Mouse (Mus musculus) neural tube, embryonic 11.5 days (tissue): ENCODE measurements around the gene Dlg2. TPM values are rescaled to one million over a fixed set of nuclear protein-coding genes. Genes with fewer than 3 reads are reported as not detected.
A peak's percentile ranks its signal among the peaks of the same experiment; 100 is the strongest.

Experiments
- ATAC-seq: fragments of 200-750 bp; cut with Nextera tagmentation; 2 replicates; pipeline ENCODE4 v1.8.0; 2017; ENCODE audit warnings: moderate number of reproducible peaks, mild to moderate bottlenecking, moderate TSS enrichment, moderate library complexity; ENCODE audit not compliant: insufficient read depth, low FRiP score, low TSS enrichment
- DNase-seq: peaks from one replicate; pipeline ENCODE4 v3.0.0-alpha.2; 2015; ENCODE audit warnings: low spot score
- H3K27ac ChIP-seq: fragments of 300-500 bp; sonication (generic); 2 replicates; pipeline ENCODE4 v1.5.1; 2014; ENCODE audit warnings: low read depth, mild to moderate bottlenecking, low read length
- H3K27me3 ChIP-seq: fragments of 300-500 bp; sonication (generic); 2 replicates; pipeline ENCODE4 v1.6.1; 2014; ENCODE audit warnings: mild to moderate bottlenecking, low read length, mixed read lengths; ENCODE audit not compliant: control insufficient read depth, insufficient read depth
- H3K36me3 ChIP-seq: fragments of 300-500 bp; sonication (generic); 2 replicates; pipeline ENCODE4 v1.6.1; 2014; ENCODE audit warnings: mild to moderate bottlenecking, low read length, moderate library complexity, mixed read lengths; ENCODE audit not compliant: control insufficient read depth, insufficient read depth
- H3K4me1 ChIP-seq: fragments of 300-500 bp; sonication (generic); 2 replicates; pipeline ENCODE4 v1.6.1; 2014; ENCODE audit warnings: low read length, mixed read lengths; ENCODE audit not compliant: control insufficient read depth, insufficient read depth
- H3K4me2 ChIP-seq: fragments of 300-500 bp; sonication (generic); 2 replicates; pipeline ENCODE4 v1.6.1; 2014; ENCODE audit warnings: low read depth, mild to moderate bottlenecking, moderate library complexity
- H3K4me3 ChIP-seq: fragments of 300-500 bp; sonication (generic); 2 replicates; pipeline ENCODE4 v1.5.1; 2014; ENCODE audit warnings: low read depth, low read length
- H3K9ac ChIP-seq: fragments of 300-500 bp; sonication (generic); 2 replicates; pipeline ENCODE4 v1.6.1; 2014; ENCODE audit warnings: mild to moderate bottlenecking, low read length
- H3K9me3 ChIP-seq: fragments of 300-500 bp; sonication (generic); 2 replicates; pipeline ENCODE4 v1.6.1; 2016; ENCODE audit warnings: low read length; ENCODE audit not compliant: control insufficient read depth
- WGBS: fragments of 180-500 bp; shearing (Covaris S2); extraction: QIAGEN DNeasy Blood & Tissue Kit; methylation state at CpG from one replicate; pipeline ENCODE4 v1.1.7; 2014; 5-methylcytosine and 5-hydroxymethylcytosine counted together
- polyA plus RNA-seq: library from polyadenylated mRNA; unstranded; fragments of >200 nt; fragmentation: Nextera tagmentation; extraction: Ambion mirVana; gene quantifications from 2 replicates; pipeline ENCODE4 v1.2.1, GENCODE M21; 2014

The Dlg2 gene
- polyA plus RNA-seq, 1 experiment from 2014 or later, result 5.1 TPM

DNA sequence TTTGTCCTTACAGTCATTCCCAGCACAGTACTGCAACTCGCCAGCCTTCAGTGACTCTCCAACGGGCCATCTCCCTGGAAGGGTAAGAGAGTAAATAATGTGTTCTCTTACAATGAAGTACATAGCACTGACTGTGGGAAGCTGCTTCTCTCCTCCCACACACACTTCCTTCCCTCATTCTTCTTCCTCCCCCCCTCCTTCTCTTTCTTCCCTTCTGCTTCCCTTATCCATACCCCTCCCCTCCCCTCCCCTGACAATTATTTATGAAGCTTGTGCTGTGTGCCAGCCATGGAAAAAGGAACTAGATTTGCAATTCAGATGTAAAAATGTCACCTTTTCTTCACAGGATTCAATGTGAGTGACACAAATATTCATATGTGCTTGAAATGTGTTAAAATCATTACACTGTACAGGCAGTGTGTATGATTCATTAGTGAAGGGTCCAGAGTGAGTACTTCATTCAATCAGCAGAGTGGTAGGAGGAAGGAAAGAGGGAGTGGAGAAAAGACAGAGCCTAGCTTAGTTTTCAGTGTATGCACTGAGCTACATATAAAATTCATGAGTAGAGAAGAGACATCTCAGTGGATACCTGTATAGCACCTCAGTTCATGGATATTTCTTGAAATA, 1564.4 kb downstream of the Dlg2 start:
- Histone ChIP-seq H3K4me2 (no peak overlapping the region), H3K4me3 (no peak overlapping the region), H3K9me3 (no peaks in the 10 kb centered on the region), H3K36me3 (no peaks in the 10 kb centered on the region), H3K27ac (no peak overlapping the region), H3K27me3 (no peaks in the 10 kb centered on the region), H3K9ac (no peak overlapping the region), H3K4me1 (no peaks in the 10 kb centered on the region)
- WGBS, result 68% methylated on average over 2 of the region's 2 CpGs
- ATAC-seq, result peak; percentile 27; the same call in 1 of the 2 replicates
- DNase-seq, result no peak

DNA sequence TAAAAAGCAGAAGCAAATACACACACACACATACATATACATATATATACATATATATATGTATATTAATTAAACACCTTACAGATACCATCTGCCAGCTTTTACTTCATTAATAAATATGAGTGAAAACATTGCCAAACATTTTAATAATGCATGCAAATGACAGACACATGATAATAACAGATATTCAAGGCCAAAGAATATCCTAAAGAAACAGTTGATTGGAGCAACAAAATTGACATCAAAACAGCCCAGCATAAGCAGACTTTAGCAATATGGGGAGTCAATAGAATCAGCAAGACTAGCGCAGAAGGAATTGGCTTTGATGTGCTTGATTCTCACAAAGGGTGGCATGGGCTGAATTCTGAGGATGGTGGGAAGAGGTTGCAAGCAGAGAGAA, 1568.5 kb downstream of the Dlg2 start:
- no peaks in the 10 kb centered on the region for H3K27me3 ChIP-seq
- H3K9me3 ChIP-seq, result no peaks in the 10 kb centered on the region
- no peak overlapping the region for H3K4me2 ChIP-seq
- no peak for ATAC-seq
- H3K4me1 ChIP-seq, result no peaks in the 10 kb centered on the region
- no peak overlapping the region for H3K4me3 ChIP-seq
- no peak overlapping the region for H3K9ac ChIP-seq
- no peak for DNase-seq
- WGBS, result 95% methylated on average over 1 of the region's 1 CpGs
- H3K36me3 ChIP-seq, result no peaks in the 10 kb centered on the region
- H3K27ac ChIP-seq, result no peak overlapping the region

DNA sequence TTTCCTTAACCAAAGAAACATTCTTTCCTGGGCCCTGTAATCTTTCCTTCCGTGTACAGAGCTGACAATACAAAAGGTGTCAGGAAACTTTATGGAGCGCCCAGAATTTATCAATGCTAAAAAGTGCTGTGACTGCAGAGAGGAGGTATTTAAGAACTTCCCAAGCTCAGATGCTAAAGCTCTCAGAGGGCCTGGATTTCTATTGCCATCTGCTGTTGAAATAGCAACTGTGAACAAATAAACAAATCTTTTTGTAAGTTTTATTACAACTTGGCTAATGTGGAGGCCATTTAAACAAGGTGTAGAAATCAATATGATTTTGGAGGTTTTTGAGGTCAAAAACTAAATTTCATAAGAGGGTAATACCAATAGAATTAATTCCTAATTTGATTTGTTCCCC, 1570.8 kb downstream of the Dlg2 start:
- Histone ChIP-seq H3K27ac (no peak overlapping the region), H3K36me3 (no peaks in the 10 kb centered on the region), H3K9ac (no peak overlapping the region), H3K27me3 (no peaks in the 10 kb centered on the region), H3K9me3 (no peaks in the 10 kb centered on the region), H3K4me2 (no peak overlapping the region), H3K4me1 (no peaks in the 10 kb centered on the region), H3K4me3 (no peak overlapping the region)
- WGBS, result 47% methylated on average over 2 of the region's 2 CpGs
- no peak for ATAC-seq
- no peak for DNase-seq

DNA sequence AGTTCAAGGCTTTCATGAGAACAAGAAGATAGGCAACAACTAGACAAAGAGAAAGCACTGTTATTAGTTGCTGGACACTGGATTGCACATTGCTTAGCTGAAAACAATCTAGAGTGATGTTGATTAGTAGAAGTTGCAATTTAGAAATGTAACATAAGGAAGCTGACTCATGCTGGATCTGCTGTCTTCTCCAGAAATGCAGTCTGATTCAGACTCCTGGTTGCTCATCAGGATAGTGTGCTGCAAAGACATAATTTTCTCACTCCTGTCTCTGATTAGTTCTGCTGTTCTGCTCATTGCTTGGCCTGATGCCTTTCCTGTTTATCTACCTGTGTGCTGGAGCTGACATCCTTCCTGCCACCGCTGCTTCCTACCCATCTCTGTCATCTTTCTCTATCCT, 1572.4 kb downstream of the Dlg2 start:
- Histone ChIP-seq H3K27me3 (no peaks in the 10 kb centered on the region), H3K4me3 (no peak overlapping the region), H3K36me3 (no peaks in the 10 kb centered on the region), H3K9me3 (no peaks in the 10 kb centered on the region), H3K27ac (no peak overlapping the region), H3K4me1 (no peaks in the 10 kb centered on the region), H3K9ac (no peak overlapping the region), H3K4me2 (no peak overlapping the region)
- WGBS, result 88% methylated on average over 1 of the region's 1 CpGs
- ATAC-seq (no peak), DNase-seq (no peak)

DNA sequence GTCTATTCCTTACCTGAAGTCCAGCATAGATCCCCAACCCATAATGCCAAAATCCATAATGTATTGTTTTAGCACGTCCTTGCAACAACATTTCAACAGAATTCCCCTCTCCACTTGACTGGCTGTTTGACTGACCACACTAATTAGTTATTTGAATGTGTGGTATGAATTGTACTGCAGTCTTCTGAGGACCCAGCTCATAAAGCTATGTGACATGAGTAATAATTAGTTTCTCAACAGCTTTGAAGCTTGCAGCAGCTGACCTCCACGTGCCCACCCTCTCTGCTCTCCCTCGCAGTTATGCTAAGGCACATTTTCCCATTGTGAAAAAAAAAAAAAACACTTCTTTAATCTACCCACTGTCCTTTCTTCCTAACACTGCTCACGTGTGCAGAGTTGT, 1590.4 kb downstream of the Dlg2 start:
- Histone ChIP-seq H3K27me3 (no peaks in the 10 kb centered on the region), H3K27ac (no peak overlapping the region), H3K4me1 (no peaks in the 10 kb centered on the region), H3K4me3 (no peak overlapping the region), H3K9ac (no peak overlapping the region), H3K36me3 (no peaks in the 10 kb centered on the region), H3K4me2 (no peak overlapping the region), H3K9me3 (no peaks in the 10 kb centered on the region)
- DNase-seq (no peak), ATAC-seq (no peak)
- 70% methylated on average over 4 of the region's 4 CpGs for WGBS

DNA sequence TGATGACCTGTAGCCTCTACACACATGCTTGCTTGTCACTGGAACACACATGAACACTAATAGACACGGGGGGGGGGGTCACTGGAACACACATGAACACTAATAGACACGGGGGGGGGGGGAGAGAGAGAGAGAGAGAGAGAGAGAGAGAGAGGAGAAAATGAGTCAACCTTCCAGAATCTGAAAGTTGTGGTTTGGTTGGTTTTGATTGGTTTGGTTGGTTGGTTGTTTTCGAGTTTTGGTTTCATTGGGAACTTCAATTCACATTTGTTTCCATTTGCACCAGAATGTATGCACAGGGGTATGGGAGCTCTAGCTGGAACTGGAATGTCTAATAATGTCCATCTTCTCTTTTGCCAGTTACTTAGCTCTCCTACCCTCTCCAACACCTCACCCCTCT, 1611.0 kb downstream of the Dlg2 start:
- Histone ChIP-seq H3K4me3 (no peak overlapping the region), H3K27ac (no peak overlapping the region), H3K4me1 (no peaks in the 10 kb centered on the region), H3K4me2 (no peak overlapping the region), H3K27me3 (no peaks in the 10 kb centered on the region), H3K9ac (no peak overlapping the region), H3K36me3 (no peaks in the 10 kb centered on the region), H3K9me3 (no peaks in the 10 kb centered on the region)
- DNase-seq (no peak), ATAC-seq (no peak)
- 71% methylated on average over 2 of the region's 3 CpGs for WGBS

DNA sequence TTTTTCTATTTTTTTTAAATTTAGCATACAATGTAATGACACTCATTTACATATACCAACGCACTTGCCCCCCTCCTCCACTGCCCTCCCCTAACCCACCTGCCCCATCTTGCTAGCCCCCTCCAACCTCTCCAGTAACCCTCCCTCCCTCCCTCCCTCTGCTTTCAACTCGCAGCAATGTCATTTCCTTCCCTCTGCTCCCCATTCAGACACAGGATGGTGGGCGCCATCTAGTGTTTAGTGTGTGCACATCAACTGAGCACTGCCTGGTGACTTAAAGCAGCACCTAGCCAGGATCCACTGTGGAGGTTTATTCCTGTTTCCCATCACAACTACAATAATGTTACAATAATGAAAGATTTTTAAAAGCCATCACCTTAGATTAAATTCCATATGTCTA, 1617.4 kb downstream of the Dlg2 start:
- DNase-seq (peak; percentile 73), ATAC-seq (no peak)
- no peak overlapping the region for H3K4me3 ChIP-seq
- H3K27ac ChIP-seq, result no peak overlapping the region
- H3K4me1 ChIP-seq, result no peaks in the 10 kb centered on the region
- H3K27me3 ChIP-seq, result no peaks in the 10 kb centered on the region
- 0% methylated on average over 3 of the region's 3 CpGs for WGBS
- H3K9me3 ChIP-seq, result no peaks in the 10 kb centered on the region
- no peak overlapping the region for H3K9ac ChIP-seq
- H3K36me3 ChIP-seq, result no peaks in the 10 kb centered on the region
- H3K4me2 ChIP-seq, result no peak overlapping the region

DNA sequence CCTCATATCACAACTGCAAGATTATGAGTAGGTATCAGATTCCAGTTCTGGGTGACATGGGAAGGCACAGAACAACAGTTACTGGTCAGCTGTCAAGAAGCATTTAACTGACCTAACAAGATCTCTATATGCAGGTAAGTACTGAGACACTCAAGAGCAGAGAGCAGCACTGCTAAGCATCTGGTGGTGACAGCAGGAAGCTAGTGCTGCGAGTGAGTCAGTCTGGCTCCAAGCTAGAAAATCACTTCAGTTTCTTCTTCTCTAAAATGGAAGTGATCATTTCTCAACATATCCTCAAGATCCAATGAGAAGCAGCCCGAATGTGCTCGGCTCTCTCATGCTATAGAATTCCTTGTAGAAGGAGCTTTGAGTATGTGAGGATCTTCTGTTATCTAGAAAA, 1618.7 kb downstream of the Dlg2 start:
- H3K27me3 ChIP-seq, result no peaks in the 10 kb centered on the region
- H3K9me3 ChIP-seq, result no peaks in the 10 kb centered on the region
- H3K4me3 ChIP-seq, result no peak overlapping the region
- H3K4me2 ChIP-seq, result no peak overlapping the region
- WGBS, result 79% methylated on average over 3 of the region's 3 CpGs
- ATAC-seq, result no peak
- H3K4me1 ChIP-seq, result no peaks in the 10 kb centered on the region
- no peak overlapping the region for H3K27ac ChIP-seq
- H3K9ac ChIP-seq, result no peak overlapping the region
- no peak for DNase-seq
- no peaks in the 10 kb centered on the region for H3K36me3 ChIP-seq

DNA sequence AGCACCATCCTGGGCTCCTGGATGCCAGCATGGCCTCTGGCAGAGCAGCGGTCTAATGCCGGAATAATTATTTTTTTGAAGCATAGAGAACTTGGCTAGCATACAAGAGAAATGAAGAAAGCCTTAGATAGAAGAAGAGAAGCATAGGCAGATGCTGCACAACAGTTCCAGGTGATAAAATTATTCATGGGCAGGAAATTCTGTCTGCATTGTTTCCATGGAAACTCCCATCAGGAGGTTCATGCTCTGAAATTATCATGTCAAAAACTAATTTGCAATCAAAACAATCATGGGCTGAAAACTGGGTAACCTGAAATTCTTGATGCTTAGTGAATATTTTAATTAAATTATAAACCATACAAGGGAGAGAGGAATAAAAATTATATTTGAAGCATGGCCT, 1624.4 kb downstream of the Dlg2 start:
- Histone ChIP-seq H3K4me3 (no peak overlapping the region), H3K4me1 (no peaks in the 10 kb centered on the region), H3K27me3 (no peaks in the 10 kb centered on the region), H3K4me2 (no peak overlapping the region), H3K9ac (no peak overlapping the region), H3K36me3 (no peaks in the 10 kb centered on the region), H3K27ac (no peak overlapping the region), H3K9me3 (no peaks in the 10 kb centered on the region)
- ATAC-seq (no peak), DNase-seq (no peak)
- WGBS, result 94% methylated on average over 2 of the region's 2 CpGs
